Mouse (Mus musculus) neural tube, embryonic 14.5 days (tissue): ENCODE data around the gene Ascc3. TPM values are rescaled to one million over a fixed set of nuclear protein-coding genes. Genes with fewer than 3 reads are reported as not detected.
A peak's percentile ranks its signal among the peaks of the same experiment; 100 is the strongest.

Experiments
- ATAC-seq: fragments of 200-750 bp; cut with Nextera tagmentation; 2 replicates; pipeline ENCODE4 v1.8.0; 2017; ENCODE audit warnings: low read depth, mild to moderate bottlenecking, moderate TSS enrichment, moderate library complexity
- H3K27ac ChIP-seq: fragments of 300-500 bp; sonication (generic); 2 replicates; pipeline ENCODE4 v1.5.1; 2014; ENCODE audit warnings: low read depth, mild to moderate bottlenecking, control low read depth, low read length, moderate library complexity, mixed read lengths
- H3K27me3 ChIP-seq: fragments of 300-500 bp; sonication (generic); 2 replicates; pipeline ENCODE4 v1.6.1; 2014; ENCODE audit warnings: low read length; ENCODE audit not compliant: control insufficient read depth, insufficient read depth
- H3K36me3 ChIP-seq: fragments of 300-500 bp; sonication (generic); 2 replicates; pipeline ENCODE4 v1.6.1; 2014; ENCODE audit warnings: low read length, mixed read lengths; ENCODE audit not compliant: control insufficient read depth, insufficient read depth
- H3K4me1 ChIP-seq: fragments of 300-500 bp; sonication (generic); 2 replicates; pipeline ENCODE4 v1.6.1; 2014; ENCODE audit warnings: low read length; ENCODE audit not compliant: control insufficient read depth, insufficient read depth
- H3K4me2 ChIP-seq: fragments of 300-500 bp; sonication (generic); 2 replicates; pipeline ENCODE4 v1.6.1; 2014; ENCODE audit warnings: mild to moderate bottlenecking, low read depth, low read length, control low read depth
- H3K4me3 ChIP-seq: fragments of 300-500 bp; sonication (generic); 2 replicates; pipeline ENCODE4 v1.5.1; 2014; ENCODE audit warnings: low read depth, low read length, control low read depth, mixed read lengths
- H3K9ac ChIP-seq: fragments of 300-500 bp; sonication (generic); replicated peaks from 2 replicates; pipeline ENCODE4 v1.6.1; 2014; ENCODE audit warnings: low read depth, mild to moderate bottlenecking, control low read depth, low read length, mixed read lengths
- H3K9me3 ChIP-seq: fragments of 300-500 bp; sonication (generic); 2 replicates; pipeline ENCODE4 v1.6.1; 2016; ENCODE audit warnings: low read length; ENCODE audit not compliant: control insufficient read depth
- WGBS: fragments of 180-500 bp; shearing (Covaris S2); extraction: QIAGEN DNeasy Blood & Tissue Kit; methylation state at CpG from one replicate; pipeline ENCODE4 v1.1.7; 2014; 5-methylcytosine and 5-hydroxymethylcytosine counted together
- polyA plus RNA-seq: library from polyadenylated mRNA; unstranded; fragments of >200 nt; fragmentation: Nextera tagmentation; extraction: Ambion mirVana; gene quantifications from 2 replicates; pipeline ENCODE4 v1.2.1, GENCODE M21; 2014

The Ascc3 gene
- polyA plus RNA-seq, 1 experiment from 2014 or later = 25.3 TPM

GRCm38 (mm10) chr10:50881476-50882069 lies 289.1 kb downstream of the Ascc3 start:
- Histone ChIP-seq H3K27me3 (no peaks in the 10 kb centered on the region), H3K9me3 (no peaks in the 10 kb centered on the region), H3K4me2 (no peak overlapping the region), H3K27ac (no peak overlapping the region), H3K9ac (no peak overlapping the region), H3K4me3 (no peak overlapping the region), H3K36me3 (no peaks in the 10 kb centered on the region), H3K4me1 (no peaks in the 10 kb centered on the region)
- peak; percentile 17; the same call in 1 of the 2 replicates for ATAC-seq
- 19% methylated on average over 2 of the region's 2 CpGs for WGBS

GRCm38 (mm10) chr10:50882366-50882765 lies 289.9 kb downstream of the Ascc3 start:
- Histone ChIP-seq H3K4me2 (no peak overlapping the region), H3K9me3 (no peaks in the 10 kb centered on the region), H3K4me3 (no peak overlapping the region), H3K36me3 (no peaks in the 10 kb centered on the region), H3K27me3 (no peaks in the 10 kb centered on the region), H3K27ac (no peak overlapping the region), H3K9ac (no peak overlapping the region), H3K4me1 (no peaks in the 10 kb centered on the region)
- ATAC-seq = no peak
- 73% methylated on average over 2 of the region's 2 CpGs for WGBS

GRCm38 (mm10) chr10:50886305-50886704 lies 293.8 kb downstream of the Ascc3 start:
- Histone ChIP-seq H3K4me2 (no peak overlapping the region), H3K27me3 (peaks cover 18% of the 10 kb centered on the region), H3K9me3 (no peaks in the 10 kb centered on the region), H3K36me3 (no peaks in the 10 kb centered on the region), H3K9ac (no peak overlapping the region), H3K27ac (no peak overlapping the region), H3K4me3 (no peak overlapping the region), H3K4me1 (no peaks in the 10 kb centered on the region)
- WGBS = 66% methylated on average over 4 of the region's 4 CpGs
- ATAC-seq = no peak

GRCm38 (mm10) chr10:50890621-50891020 lies 298.2 kb downstream of the Ascc3 start:
- Histone ChIP-seq H3K9me3 (no peaks in the 10 kb centered on the region), H3K36me3 (no peaks in the 10 kb centered on the region), H3K4me3 (no peak overlapping the region), H3K4me2 (no peak overlapping the region), H3K27me3 (peaks cover 41% of the 10 kb centered on the region), H3K9ac (no peak overlapping the region), H3K27ac (no peak overlapping the region), H3K4me1 (peaks cover 3% of the 10 kb centered on the region; the same call in 1 of the 2 replicates)
- ATAC-seq = no peak
- WGBS = 16% methylated on average over 6 of the region's 6 CpGs

- under 1% methylated on average over 26 of the region's 26 CpGs for WGBS
- no peak overlapping the region for H3K4me3 ChIP-seq
- no peaks in the 10 kb centered on the region for H3K36me3 ChIP-seq
- no peaks in the 10 kb centered on the region for H3K9me3 ChIP-seq
- H3K4me1 ChIP-seq = peaks cover 3% of the 10 kb centered on the region; the same call in 1 of the 2 replicates
- no peak overlapping the region for H3K9ac ChIP-seq
- H3K27ac ChIP-seq = no peak overlapping the region
- no peak for ATAC-seq
- H3K4me2 ChIP-seq = no peak overlapping the region
- peaks cover 51% of the 10 kb centered on the region for H3K27me3 ChIP-seq
Observed at GRCm38 (mm10) chr10:50891876-50892711, 299.6 kb downstream of the Ascc3 start.

- Histone ChIP-seq H3K9me3 (no peaks in the 10 kb centered on the region), H3K4me2 (no peak overlapping the region), H3K27me3 (peaks cover 55% of the 10 kb centered on the region), H3K36me3 (no peaks in the 10 kb centered on the region), H3K4me1 (peaks cover 3% of the 10 kb centered on the region; the same call in 1 of the 2 replicates), H3K4me3 (no peak overlapping the region), H3K9ac (no peak overlapping the region), H3K27ac (no peak overlapping the region)
- no peak for ATAC-seq
- WGBS = 2% methylated on average over 15 of the region's 15 CpGs
Observed at GRCm38 (mm10) chr10:50892751-50893320, 300.4 kb downstream of the Ascc3 start.

- Histone ChIP-seq H3K4me2 (no peak overlapping the region), H3K9me3 (no peaks in the 10 kb centered on the region), H3K4me1 (peaks cover 3% of the 10 kb centered on the region; the same call in 1 of the 2 replicates), H3K4me3 (no peak overlapping the region), H3K36me3 (no peaks in the 10 kb centered on the region), H3K27ac (no peak overlapping the region), H3K9ac (no peak overlapping the region), H3K27me3 (peaks cover 61% of the 10 kb centered on the region)
- no peak for ATAC-seq
- WGBS = 3% methylated on average over 10 of the region's 10 CpGs
Observed at GRCm38 (mm10) chr10:50893546-50893945, 301.1 kb downstream of the Ascc3 start.

- Histone ChIP-seq H3K27ac (no peak within 1 kb of the TSS), H3K4me2 (peak within 1 kb of the TSS; percentile 64), H3K4me1 (peaks cover 3% of the 10 kb centered on the region; the same call in 1 of the 2 replicates), H3K9me3 (no peaks in the 10 kb centered on the region), H3K4me3 (peak within 1 kb of the TSS; percentile 33), H3K27me3 (peaks cover 66% of the 10 kb centered on the region), H3K9ac (no peak within 1 kb of the TSS), H3K36me3 (no peaks in the 10 kb centered on the region)
- under 1% methylated on average over 61 of the region's 62 CpGs for WGBS
- ATAC-seq = peak; percentile 96
Observed at GRCm38 (mm10) chr10:50894170-50894991, 301.9 kb downstream of the Ascc3 start, which contains the start of gene Sim1. Sim1 (plus strand) TSS chr10:50894754.
